Mouse (Mus musculus) liver, postnatal 0 days (tissue): Measurements from ENCODE around the gene Actr2.

ENCODE experiments used
- CTCF ChIP-seq: sonication (generic); IDR thresholded peaks from 2 replicates; pipeline ENCODE4 v1.5.1; 2016; ENCODE audit warnings: antibody characterized with exemption, low read depth
- EP300 ChIP-seq: IDR thresholded peaks from 2 replicates; pipeline ENCODE4 v1.6.1; 2016; ENCODE audit warnings: antibody characterized with exemption, low read depth, mild to moderate bottlenecking

GRCm38 (mm10) chr11:20144536-20145263 is 32.0 kb upstream of the Actr2 start:
- no peak for TF ChIP-seq CTCF
- TF ChIP-seq EP300 = peak; percentile 35; the same call in 1 of the 2 replicates
